Mouse (Mus musculus) left cerebral cortex, postnatal 4 days (tissue): ENCODE data around the gene Mecom. TPM values are rescaled to one million over a fixed set of nuclear protein-coding genes. Genes with fewer than 3 reads are reported as not detected.
"Not testable (repeated sequence)": the region's sequence is repeated elsewhere in the genome, so short reads cannot be mapped to it uniquely, and the experiment has no call there.

Experiments used
- DNase-seq: peaks from one replicate; pipeline ENCODE4 v3.0.0-alpha.2; 2022
- intact Hi-C: fragments of 180-260 bp; cut with DNase I; formaldehyde crosslinking; loops from one replicate; pipeline ENCODE4 v1.15.1; 2025
- total RNA-seq, 2 experiments: library from RNA; stranded (reverse); gene quantifications; 2 replicates each; pipeline ENCODE4 v1.2.3; 2021

Mecom gene
- total RNA-seq = 1 to 10 TPM; 5.3 to 6.0 TPM

- no peak for DNase-seq
- intact Hi-C loops = no loop called here
Observed at GRCm38 (mm10) chr3:30547908-30548307, at the start of gene Mecom. Gene Mecom, minus strand, starts transcription at chr3:30548008.

- intact Hi-C loops = loop anchor here (10.0 kb wide), 2 partner anchors 448 to 538 kb away; no protein-coding TSS in a partner anchor
- DNase-seq = no peak
Observed at GRCm38 (mm10) chr3:30597271-30597670, 49.5 kb upstream of the Mecom start.

- intact Hi-C loops = loop anchor here (10.0 kb wide), 2 partner anchors 450 to 540 kb away; no protein-coding TSS in a partner anchor
- peak; percentile 37 for DNase-seq
Observed at GRCm38 (mm10) chr3:30595111-30595832, 47.5 kb upstream of the Mecom start.

- intact Hi-C loops = loop anchor here (10.0 kb wide), 2 partner anchors 451 to 541 kb away; no protein-coding TSS in a partner anchor
- no peak for DNase-seq
Observed at GRCm38 (mm10) chr3:30593719-30594485, 46.1 kb upstream of the Mecom start.

- DNase-seq = no peak
Observed at GRCm38 (mm10) chr3:30592418-30592853, 44.6 kb upstream of the Mecom start.

GRCm38 (mm10) chr3:30588865-30589264 is 41.1 kb upstream of the Mecom start:
- no peak for DNase-seq
- intact Hi-C loops = no loop called here

More at GRCm38 (mm10) chr3:30592418-30592853, 44.6 kb upstream of the Mecom start:
- intact Hi-C loops = loop anchor here (10.0 kb wide), 2 partner anchors 452 to 542 kb away; no protein-coding TSS in a partner anchor

- DNase-seq = no peak
- intact Hi-C loops = no loop called here
Observed at GRCm38 (mm10) chr3:30573549-30573948, 25.7 kb upstream of the Mecom start.

- DNase-seq, intact Hi-C loops: not testable (repeated sequence)
Observed at GRCm38 (mm10) chr3:30566333-30566732, 18.5 kb upstream of the Mecom start.

- DNase-seq = no peak
- intact Hi-C loops = loop anchor here (5.0 kb wide), 1 partner anchor 828 kb away; no protein-coding TSS in a partner anchor
Observed at GRCm38 (mm10) chr3:30560677-30561314, 13.0 kb upstream of the Mecom start.

GRCm38 (mm10) chr3:30553741-30554140 is 5.9 kb upstream of the Mecom start:
- DNase-seq = no peak
- intact Hi-C loops = no loop called here

- DNase-seq = no peak
- intact Hi-C loops = no loop called here
Observed at GRCm38 (mm10) chr3:30550218-30550617, 2.4 kb upstream of the Mecom start.

GRCm38 (mm10) chr3:30548928-30549327 is 1.1 kb upstream of the Mecom start:
- DNase-seq = no peak
- intact Hi-C loops = no loop called here

GRCm38 (mm10) chr3:30546831-30547369 is 908 bp downstream of the Mecom start:
- intact Hi-C loops = no loop called here

GRCm38 (mm10) chr3:30546366-30546765 is 1.4 kb downstream of the Mecom start:
- no peak for DNase-seq
- intact Hi-C loops = no loop called here

More at GRCm38 (mm10) chr3:30546831-30547369, 908 bp downstream of the Mecom start:
- DNase-seq = peak; percentile 83

- DNase-seq = no peak
- intact Hi-C loops = no loop called here
Observed at GRCm38 (mm10) chr3:30545246-30545645, 2.6 kb downstream of the Mecom start.

GRCm38 (mm10) chr3:30544305-30544704 is 3.5 kb downstream of the Mecom start:
- intact Hi-C loops = no loop called here
- peak; percentile 8 for DNase-seq

GRCm38 (mm10) chr3:30535821-30536220 is 12.0 kb downstream of the Mecom start:
- intact Hi-C loops = no loop called here
- no peak for DNase-seq

- DNase-seq, intact Hi-C loops: not testable (repeated sequence)
Observed at GRCm38 (mm10) chr3:30520751-30521150, 27.1 kb downstream of the Mecom start.

- intact Hi-C loops = no loop called here
- DNase-seq = no peak
Observed at GRCm38 (mm10) chr3:30519425-30519824, 28.4 kb downstream of the Mecom start.

- DNase-seq = no peak
- intact Hi-C loops = loop anchor here (1.0 kb wide), 1 partner anchor 500 kb away; no protein-coding TSS in a partner anchor
Observed at GRCm38 (mm10) chr3:30515795-30516170, 32.0 kb downstream of the Mecom start.
